Mouse (Mus musculus) MEL (cell line): Measurements from ENCODE around the gene Coil. TPM values are rescaled to one million over a fixed set of nuclear protein-coding genes. Genes with fewer than 3 reads are reported as not detected.

Experiments
- DNase-seq: peaks from one replicate; pipeline ENCODE4 v3.0.0; 2011; ENCODE audit warnings: low read depth, low spot score
- H3K27ac ChIP-seq: 2 replicates; pipeline ENCODE4 v1.5.1; 2012; ENCODE audit warnings: low read depth, mild to moderate bottlenecking, control low read depth, low read length, moderate library complexity; ENCODE audit not compliant: control insufficient read depth
- H3K27me3 ChIP-seq, 2 experiments: fragments of 150-350 bp in 1 of 2; sonication (generic) in 1 of 2; 2 replicates each; pipeline ENCODE4 v1.6.1; 2012; ENCODE audit warnings: low read length in 2 of 2, mild to moderate bottlenecking in 2 of 2, improper control_type of control experiment in 1 of 2, moderate library complexity in 1 of 2; ENCODE audit not compliant: insufficient read depth in 2 of 2, control insufficient read depth in 1 of 2
- H3K36me3 ChIP-seq, 2 experiments: 2 replicates each; pipeline ENCODE4 v1.6.1; 2012 to 2014; ENCODE audit warnings: low read length in 2 of 2, improper control_type of control experiment in 1 of 2, inconsistent platforms in 1 of 2, mild to moderate bottlenecking in 1 of 2; ENCODE audit not compliant: insufficient read depth in 2 of 2, control insufficient read depth in 1 of 2
- H3K4me1 ChIP-seq, 2 experiments: fragments of 150-350 bp in 1 of 2; sonication (generic) in 1 of 2; 2 replicates each; pipeline ENCODE4 v1.6.1; 2012; ENCODE audit warnings: low read length in 2 of 2, improper control_type of control experiment in 1 of 2, mild to moderate bottlenecking in 1 of 2; ENCODE audit not compliant: insufficient read depth in 2 of 2, control insufficient read depth in 1 of 2
- H3K4me3 ChIP-seq, 2 experiments: fragments of 150-350 bp in 1 of 2; sonication (generic) in 1 of 2; 2 replicates each; pipeline ENCODE4 v1.5.1; 2012; ENCODE audit warnings: low read depth in 2 of 2, low read length in 2 of 2, mild to moderate bottlenecking in 2 of 2, moderate library complexity in 2 of 2, control low read depth in 1 of 2, improper control_type of control experiment in 1 of 2; ENCODE audit not compliant: control insufficient read depth in 1 of 2, insufficient read depth in 1 of 2
- H3K79me2 ChIP-seq: 2 replicates; pipeline ENCODE4 v1.6.1; 2012; ENCODE audit warnings: mild to moderate bottlenecking, low read length, moderate library complexity; ENCODE audit not compliant: control insufficient read depth, poor library complexity, insufficient read depth
- H3K9ac ChIP-seq: 2 replicates; pipeline ENCODE4 v1.6.1; 2012; ENCODE audit warnings: low read depth, mild to moderate bottlenecking, control low read depth, low read length, moderate library complexity; ENCODE audit not compliant: control insufficient read depth, poor library complexity, severe bottlenecking
- H3K9me3 ChIP-seq: fragments of 150-350 bp; sonication (generic); replicated peaks from 2 replicates; pipeline ENCODE4 v1.6.1; 2012; ENCODE audit warnings: mild to moderate bottlenecking, low read length, improper control_type of control experiment, moderate library complexity; ENCODE audit not compliant: insufficient read depth
- BHLHE40 ChIP-seq: IDR thresholded peaks from 2 replicates; pipeline ENCODE4 v1.6.1; 2012; ENCODE audit warnings: low read depth, mild to moderate bottlenecking, inconsistent platforms, low read length, improper control_type of control experiment, borderline replicate concordance
- EP300 ChIP-seq, 2 experiments: IDR thresholded peaks; 2 replicates each; pipeline ENCODE4 v1.6.1; 2011; ENCODE audit warnings: improper control_type of control experiment in 2 of 2, low read length in 2 of 2, low read depth in 1 of 2, mild to moderate bottlenecking in 1 of 2
- GABPA ChIP-seq: IDR thresholded peaks from 2 replicates; pipeline ENCODE4 v1.6.1; 2012; ENCODE audit warnings: low read depth, mild to moderate bottlenecking, inconsistent platforms, low read length, improper control_type of control experiment, moderate library complexity
- HCFC1 ChIP-seq: IDR thresholded peaks from 2 replicates; pipeline ENCODE4 v1.6.1; 2012; ENCODE audit warnings: low read depth, mild to moderate bottlenecking, inconsistent platforms, low read length, improper control_type of control experiment, moderate library complexity
- JUND ChIP-seq: IDR thresholded peaks from 2 replicates; pipeline ENCODE4 v1.6.1; 2011; ENCODE audit warnings: low read depth, mild to moderate bottlenecking, improper control_type of control experiment, low read length
- MAFK ChIP-seq: IDR thresholded peaks from 2 replicates; pipeline ENCODE4 v1.6.1; 2011; ENCODE audit warnings: low read depth, mild to moderate bottlenecking, low read length, improper control_type of control experiment, borderline replicate concordance
- MAX ChIP-seq: IDR thresholded peaks from 2 replicates; pipeline ENCODE4 v1.6.1; 2011; ENCODE audit warnings: low read length, improper control_type of control experiment
- MAZ ChIP-seq: IDR thresholded peaks from 2 replicates; pipeline ENCODE4 v1.6.1; 2012; ENCODE audit warnings: low read depth, mild to moderate bottlenecking, inconsistent platforms, low read length, improper control_type of control experiment
- MEF2A ChIP-seq: IDR thresholded peaks from 2 replicates; pipeline ENCODE4 v1.6.1; 2014; ENCODE audit warnings: low read depth, mild to moderate bottlenecking, inconsistent platforms, low read length, improper control_type of control experiment; ENCODE audit not compliant: poor library complexity, insufficient replicate concordance, severe bottlenecking; ENCODE audit errors: extremely low read depth
- MYB ChIP-seq: IDR thresholded peaks from 2 replicates; pipeline ENCODE4 v1.6.1; 2011; ENCODE audit warnings: mild to moderate bottlenecking, low read depth, low read length, improper control_type of control experiment
- NELFE ChIP-seq: IDR thresholded peaks from 2 replicates; pipeline ENCODE4 v1.6.1; 2011; ENCODE audit warnings: low read depth, low read length, improper control_type of control experiment
- NRF1 ChIP-seq: IDR thresholded peaks from 2 replicates; pipeline ENCODE4 v1.6.1; 2014; ENCODE audit warnings: low read depth, mild to moderate bottlenecking, inconsistent platforms, low read length, improper control_type of control experiment, moderate library complexity; ENCODE audit not compliant: poor library complexity, insufficient read depth, severe bottlenecking
- POLR2AphosphoS2 ChIP-seq: IDR thresholded peaks from 2 replicates; pipeline ENCODE4 v1.6.1; 2011; ENCODE audit warnings: low read length, improper control_type of control experiment
- RAD21 ChIP-seq: IDR thresholded peaks from 2 replicates; pipeline ENCODE4 v1.6.1; 2011; ENCODE audit warnings: mild to moderate bottlenecking, low read depth, low read length, improper control_type of control experiment
- RCOR1 ChIP-seq: IDR thresholded peaks from 2 replicates; pipeline ENCODE4 v1.6.1; 2012; ENCODE audit warnings: low read depth, mild to moderate bottlenecking, inconsistent platforms, low read length, improper control_type of control experiment
- SMC3 ChIP-seq: IDR thresholded peaks from 2 replicates; pipeline ENCODE4 v1.6.1; 2011; ENCODE audit warnings: low read depth, low read length, improper control_type of control experiment
- TAL1 ChIP-seq: IDR thresholded peaks from 2 replicates; pipeline ENCODE4 v1.6.1; 2012; ENCODE audit warnings: mild to moderate bottlenecking, inconsistent platforms, low read length, moderate library complexity, mixed read lengths
- TBP ChIP-seq: IDR thresholded peaks from 2 replicates; pipeline ENCODE4 v1.8.0; 2011; ENCODE audit warnings: low read depth, low read length, improper control_type of control experiment
- TCF12 ChIP-seq: IDR thresholded peaks from 2 replicates; pipeline ENCODE4 v1.6.1; 2014; ENCODE audit warnings: low read depth, mild to moderate bottlenecking, inconsistent platforms, low read length, improper control_type of control experiment, moderate library complexity
- USF1 ChIP-seq: IDR thresholded peaks from 2 replicates; pipeline ENCODE4 v1.6.1; 2014; ENCODE audit warnings: low read depth, mild to moderate bottlenecking, inconsistent platforms, low read length, improper control_type of control experiment, moderate library complexity
- USF2 ChIP-seq, 2 experiments: IDR thresholded peaks; 2 replicates each; pipeline ENCODE4 v1.6.1; 2011 to 2012; ENCODE audit warnings: improper control_type of control experiment in 2 of 2, low read length in 2 of 2, borderline replicate concordance in 1 of 2, inconsistent platforms in 1 of 2, low read depth in 1 of 2, mild to moderate bottlenecking in 1 of 2; ENCODE audit not compliant: insufficient read depth in 1 of 2
- ZC3H11A ChIP-seq: IDR thresholded peaks from 2 replicates; pipeline ENCODE4 v1.6.1; 2012; ENCODE audit warnings: low read depth, mild to moderate bottlenecking, inconsistent platforms, low read length, improper control_type of control experiment
- ZMIZ1 ChIP-seq: IDR thresholded peaks from 2 replicates; pipeline ENCODE4 v1.6.1; 2012; ENCODE audit warnings: low read depth, mild to moderate bottlenecking, inconsistent platforms, low read length, improper control_type of control experiment, moderate library complexity
- ZNF384 ChIP-seq: IDR thresholded peaks from 2 replicates; pipeline ENCODE4 v1.6.1; 2012; ENCODE audit warnings: low read depth, mild to moderate bottlenecking, inconsistent platforms, low read length, improper control_type of control experiment
- polyA plus RNA-seq, 2 experiments: library from polyadenylated mRNA; stranded (reverse) in 1 of 2; unstranded in 1 of 2; fragments of >175 nt in 1 of 2; fragments of >200 nt in 1 of 2; gene quantifications; 2 replicates each; pipeline versions ENCODE4 v1.2.1 to v1.2.4; 2012; ENCODE audit warnings: low replicate concordance in 2 of 2, low read depth in 1 of 2; ENCODE audit not compliant: insufficient read length in 2 of 2, insufficient read depth in 1 of 2, missing spikeins in 1 of 2
- total RNA-seq: library from RNA; depleted of rRNA; stranded (reverse); fragments of 300-350 nt; gene quantifications from 2 replicates; pipeline ENCODE4 v1.2.3, GENCODE M21; 2012

The Coil gene
- total and polyA plus RNA-seq, 3 experiments = 24.4 to 32.6 TPM; not detected in 1

DNA sequence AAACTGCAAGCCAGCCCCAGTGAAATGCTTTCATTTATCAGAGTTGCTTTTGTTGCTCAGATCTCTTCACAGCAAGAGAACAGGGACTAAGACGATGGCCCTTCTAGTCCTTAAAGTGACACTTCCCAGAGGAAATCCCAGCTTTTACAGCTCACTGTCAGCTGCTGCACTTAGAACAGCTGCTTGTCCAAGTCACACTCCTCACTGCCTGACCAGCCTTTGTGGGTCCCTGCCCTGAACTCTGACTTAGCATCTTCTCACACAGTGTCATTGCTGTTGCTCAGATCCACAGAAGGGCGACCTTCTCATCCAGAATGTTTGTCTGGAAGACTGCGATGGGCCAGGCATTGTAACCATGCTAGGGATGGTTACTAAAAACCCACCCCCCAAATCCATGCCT lies 55.6 kb downstream of the Coil start:
- no peak overlapping the region for H3K27ac ChIP-seq
- H3K9me3 ChIP-seq = no peaks in the 10 kb centered on the region
- no peak overlapping the region for H3K4me3 ChIP-seq
- no peaks in the 10 kb centered on the region for H3K27me3 ChIP-seq
- no peak overlapping the region for H3K9ac ChIP-seq
- H3K79me2 ChIP-seq = no peaks in the 10 kb centered on the region
- peaks cover 14 to 44% of the 10 kb centered on the region in 2 experiments for H3K4me1 ChIP-seq
- no peak for DNase-seq
- H3K36me3 ChIP-seq = peaks cover 0 to 33% of the 10 kb centered on the region in 2 experiments; a peak in 2 of 4 replicates
- no peak for TF ChIP-seq ZNF384

DNA sequence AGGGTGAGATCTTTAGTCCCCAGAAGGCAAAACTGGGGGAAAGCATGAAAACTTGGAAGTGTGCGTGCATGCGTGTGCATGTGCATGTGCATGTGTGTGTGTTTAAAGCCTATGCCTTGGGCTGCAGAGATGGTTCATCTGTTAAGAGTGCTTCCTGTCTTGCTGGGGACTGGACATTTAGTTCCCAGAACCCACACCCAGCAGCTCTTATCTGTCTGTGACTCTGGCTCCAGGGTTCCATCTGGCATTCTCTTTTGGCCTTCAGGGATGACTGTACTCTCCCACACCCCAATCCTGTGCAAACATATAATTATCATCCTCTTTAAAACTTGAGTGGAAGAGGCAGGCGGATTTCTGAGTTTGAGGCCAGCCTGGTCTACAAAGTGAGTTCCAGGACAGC lies 56.1 kb downstream of the Coil start:
- Histone ChIP-seq H3K4me1 (peaks cover 14 to 42% of the 10 kb centered on the region in 2 experiments), H3K36me3 (peaks cover 0 to 33% of the 10 kb centered on the region in 2 experiments; a peak in 2 of 4 replicates), H3K27me3 (no peaks in the 10 kb centered on the region), H3K9me3 (no peaks in the 10 kb centered on the region), H3K9ac (no peak overlapping the region), H3K79me2 (no peaks in the 10 kb centered on the region), H3K4me3 (no peak overlapping the region), H3K27ac (no peak overlapping the region)
- DNase-seq = no peak
- TF ChIP-seq MAFK = no peak
- no peak for TF ChIP-seq RAD21
- TF ChIP-seq TAL1 = 0 out of 2 replicates have a peak, but pooled peaks have one; percentile 8
- TF ChIP-seq ZMIZ1 = no peak
- no peak for TF ChIP-seq JUND
- TF ChIP-seq MAX = no peak

DNA sequence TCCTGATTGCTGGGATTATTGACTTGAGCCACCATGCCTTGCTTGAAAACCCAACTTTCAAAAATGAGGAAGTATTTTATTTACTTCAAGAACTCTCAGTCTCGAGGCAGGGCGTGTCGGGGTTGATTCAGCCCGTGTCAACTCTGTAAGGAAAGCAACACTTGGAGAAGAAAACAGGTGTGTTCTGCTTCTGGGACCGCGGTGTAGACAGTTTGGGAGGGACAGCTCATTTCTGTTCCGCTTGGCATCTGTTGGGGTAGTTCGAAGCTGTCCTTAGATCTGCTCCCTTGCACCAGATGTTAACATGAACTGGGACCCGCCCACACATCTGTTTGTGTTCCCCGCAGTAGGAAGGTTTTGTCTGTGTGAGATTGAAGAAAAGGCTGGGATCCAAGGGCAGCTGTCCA lies 57.9 kb downstream of the Coil start:
- Histone ChIP-seq H3K9me3 (no peaks in the 10 kb centered on the region), H3K4me3 (peak overlapping the region; percentile 2 to 17; a peak in 3 of 4 replicates), H3K79me2 (no peaks in the 10 kb centered on the region), H3K27me3 (no peaks in the 10 kb centered on the region), H3K27ac (peak overlapping the region; percentile 65), H3K36me3 (peaks cover 0 to 21% of the 10 kb centered on the region in 2 experiments; a peak in 2 of 4 replicates), H3K9ac (no peak overlapping the region), H3K4me1 (peaks cover 8 to 28% of the 10 kb centered on the region in 2 experiments)
- peak; percentile 95 for DNase-seq
- TF ChIP-seq MEF2A = no peak
- no peak for TF ChIP-seq RAD21
- no peak for TF ChIP-seq SMC3
- TF ChIP-seq MYB = no peak; the same call in 1 of the 2 replicates
- TF ChIP-seq JUND = no peak
- TF ChIP-seq TBP = peak; percentile 66
- TF ChIP-seq NRF1 = no peak
- no peak for TF ChIP-seq NELFE
- TF ChIP-seq TCF12 = peak; percentile 61
- TF ChIP-seq USF1 = no peak
- no peak for TF ChIP-seq POLR2AphosphoS2
- no peak for TF ChIP-seq USF2 (IDR thresholded peaks at IDR 0.05; ENCODE audit: borderline replicate concordance in 1 of 2, insufficient read depth in 1 of 2, low read depth in 1 of 2, low read length in 2 of 2)
- no peak for TF ChIP-seq ZC3H11A
- 0 out of 2 replicates have a peak, but pooled peaks have one; percentile 27 for TF ChIP-seq MAX
- no peak for TF ChIP-seq ZNF384
- no peak for TF ChIP-seq HCFC1
- no peak for TF ChIP-seq GABPA
- peak; percentile 43 to 64; a peak in 3 of 4 replicates for TF ChIP-seq EP300 (IDR thresholded peaks at IDR 0.05; ENCODE audit: low read depth in 1 of 2, low read length in 2 of 2)
- peak; percentile 46 for TF ChIP-seq TAL1
- no peak for TF ChIP-seq MAZ
- TF ChIP-seq BHLHE40 = peak; percentile 62; the same call in 1 of the 2 replicates
- peak; percentile 80 for TF ChIP-seq RCOR1
